Mouse (Mus musculus): ENCODE measurements around the gene Ahcyl2. TPM values are rescaled to one million over a fixed set of nuclear protein-coding genes. Genes with fewer than 3 reads are reported as not detected.

The Ahcyl2 gene
- polyA plus RNA-seq, 1 experiment from 2014 or later, result 7.8 TPM

DNA sequence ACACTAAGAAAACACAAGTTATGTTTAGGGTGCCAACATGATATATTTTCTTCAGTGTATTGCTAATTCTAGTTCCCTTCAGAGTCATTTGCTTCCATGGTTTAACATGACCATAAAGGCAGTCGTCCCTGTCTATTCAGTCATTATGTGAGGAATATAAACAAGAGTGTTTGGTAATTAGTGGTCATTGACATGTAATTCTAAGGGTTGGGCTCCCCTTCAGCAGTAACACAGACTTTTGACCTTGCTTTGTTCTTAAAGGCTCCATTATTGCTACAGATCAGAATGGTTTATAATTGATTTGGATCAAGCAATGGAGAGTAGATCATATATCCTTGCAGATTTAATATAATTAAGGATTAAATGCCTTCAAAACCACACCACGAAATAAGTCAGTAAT, 82.9 kb downstream of the Ahcyl2 start:
- H3K27ac ChIP-seq (ENCODE audit: low read length), result no peak overlapping the region
- H3K4me1 ChIP-seq (ENCODE audit: control insufficient read depth, insufficient read depth, low read length), result peaks cover 6% of the 10 kb centered on the region
- no peak overlapping the region for H3K4me3 ChIP-seq (ENCODE audit: low read length)
- H3K36me3 ChIP-seq (ENCODE audit: control insufficient read depth, insufficient read depth), result no peaks in the 10 kb centered on the region
- WGBS, result 75% methylated on average over 2 of the region's 2 CpGs
- H3K9ac ChIP-seq (ENCODE audit: low read length), result no peak overlapping the region
- H3K9me3 ChIP-seq (replicated peaks; ENCODE audit: control insufficient read depth, low read length), result no peaks in the 10 kb centered on the region
- H3K4me2 ChIP-seq (ENCODE audit: low read depth, low read length), result no peak overlapping the region
- no peaks in the 10 kb centered on the region for H3K27me3 ChIP-seq (ENCODE audit: control insufficient read depth, insufficient read depth, low read length)
- no peak for ATAC-seq (replicated peaks; ENCODE audit: extremely low read depth, insufficient read depth, low FRiP score)

DNA sequence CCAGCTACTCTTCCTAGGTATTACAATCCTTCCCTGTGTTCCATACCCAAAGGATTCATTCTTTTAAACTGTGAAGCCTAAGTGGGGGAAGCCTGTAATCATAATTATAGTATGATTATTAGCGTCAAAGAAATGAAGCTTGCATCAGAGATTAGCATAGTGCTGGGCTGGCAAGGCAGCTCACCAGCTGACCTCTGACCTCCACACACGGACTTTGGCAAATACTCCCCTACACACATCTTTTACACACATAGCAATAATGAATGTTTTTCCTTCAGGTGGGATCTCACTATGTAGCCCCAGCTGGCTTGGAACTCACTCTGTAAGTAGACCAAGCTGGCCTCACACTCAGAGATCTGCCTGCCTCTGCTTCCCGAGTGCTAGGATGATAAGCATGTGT, 84.1 kb downstream of the Ahcyl2 start:
- Histone ChIP-seq H3K4me2 (ENCODE audit: low read depth, low read length) (no peak overlapping the region), H3K9me3 (replicated peaks; ENCODE audit: control insufficient read depth, low read length) (no peaks in the 10 kb centered on the region), H3K27me3 (ENCODE audit: control insufficient read depth, insufficient read depth, low read length) (no peaks in the 10 kb centered on the region), H3K4me1 (ENCODE audit: control insufficient read depth, insufficient read depth, low read length) (peaks cover 6% of the 10 kb centered on the region), H3K9ac (ENCODE audit: low read length) (no peak overlapping the region), H3K36me3 (ENCODE audit: control insufficient read depth, insufficient read depth) (no peaks in the 10 kb centered on the region), H3K4me3 (ENCODE audit: low read length) (no peak overlapping the region), H3K27ac (ENCODE audit: low read length) (no peak overlapping the region)
- no peak for ATAC-seq (replicated peaks; ENCODE audit: extremely low read depth, insufficient read depth, low FRiP score)
- WGBS, result 87% methylated on average over 3 of the region's 3 CpGs

- peak; percentile 64 for ATAC-seq (replicated peaks; ENCODE audit: extremely low read depth, insufficient read depth, low FRiP score)
- H3K9ac ChIP-seq (ENCODE audit: low read length), result peak overlapping the region; percentile 63
- 21% methylated on average over 12 of the region's 12 CpGs for WGBS
- peaks cover 7% of the 10 kb centered on the region for H3K4me1 ChIP-seq (ENCODE audit: control insufficient read depth, insufficient read depth, low read length)
- H3K27ac ChIP-seq (ENCODE audit: low read length), result no peak overlapping the region
- H3K4me3 ChIP-seq (ENCODE audit: low read length), result peak overlapping the region; percentile 37
- H3K4me2 ChIP-seq (ENCODE audit: low read depth, low read length), result peak overlapping the region; percentile 61
- no peaks in the 10 kb centered on the region for H3K36me3 ChIP-seq (ENCODE audit: control insufficient read depth, insufficient read depth)
- H3K9me3 ChIP-seq (replicated peaks; ENCODE audit: control insufficient read depth, low read length), result no peaks in the 10 kb centered on the region
- H3K27me3 ChIP-seq (ENCODE audit: control insufficient read depth, insufficient read depth, low read length), result no peaks in the 10 kb centered on the region
Observed at GRCm38 (mm10) chr6:29853213-29853899, 85.5 kb downstream of the Ahcyl2 start.

GRCm38 (mm10) chr6:29853900-29854390, 86.1 kb downstream of the Ahcyl2 start:
- no peak overlapping the region for H3K4me3 ChIP-seq (ENCODE audit: low read length)

DNA sequence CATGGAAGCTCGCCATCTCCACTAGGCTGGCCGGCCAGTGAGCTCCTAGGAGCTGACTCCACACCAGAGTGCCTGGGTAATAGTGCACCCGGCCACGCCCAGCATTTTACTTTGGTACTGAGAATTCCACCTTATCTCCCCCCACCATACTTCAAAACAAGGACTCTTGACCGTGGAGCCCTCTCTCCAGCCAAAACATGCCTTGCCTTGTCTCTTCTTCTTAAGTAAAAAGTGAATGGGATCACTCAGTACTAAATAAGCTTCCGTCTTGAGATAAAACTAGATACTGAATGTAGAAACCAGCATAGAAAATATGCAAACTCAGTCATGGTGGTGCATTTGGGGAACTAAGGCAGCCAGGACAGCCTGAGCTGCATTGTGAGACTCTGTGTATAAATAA, 90.8 kb downstream of the Ahcyl2 start:
- no peak overlapping the region for H3K9ac ChIP-seq (ENCODE audit: low read length)
- no peaks in the 10 kb centered on the region for H3K27me3 ChIP-seq (ENCODE audit: control insufficient read depth, insufficient read depth, low read length)
- H3K27ac ChIP-seq (ENCODE audit: low read length), result no peak overlapping the region
- no peaks in the 10 kb centered on the region for H3K36me3 ChIP-seq (ENCODE audit: control insufficient read depth, insufficient read depth)
- no peak overlapping the region for H3K4me3 ChIP-seq (ENCODE audit: low read length)
- no peak overlapping the region for H3K4me2 ChIP-seq (ENCODE audit: low read depth, low read length)
- ATAC-seq (replicated peaks; ENCODE audit: extremely low read depth, insufficient read depth, low FRiP score), result no peak
- H3K4me1 ChIP-seq (ENCODE audit: control insufficient read depth, insufficient read depth, low read length), result peaks cover 8% of the 10 kb centered on the region
- 40% methylated on average over 6 of the region's 6 CpGs for WGBS
- H3K9me3 ChIP-seq (replicated peaks; ENCODE audit: control insufficient read depth, low read length), result no peaks in the 10 kb centered on the region

More at GRCm38 (mm10) chr6:29853900-29854390, 86.1 kb downstream of the Ahcyl2 start:
- Histone ChIP-seq H3K27ac (ENCODE audit: low read length) (no peak overlapping the region), H3K27me3 (ENCODE audit: control insufficient read depth, insufficient read depth, low read length) (no peaks in the 10 kb centered on the region), H3K4me2 (ENCODE audit: low read depth, low read length) (peak overlapping the region; percentile 61; the same call in 1 of the 2 replicates), H3K4me1 (ENCODE audit: control insufficient read depth, insufficient read depth, low read length) (peaks cover 13% of the 10 kb centered on the region), H3K9me3 (replicated peaks; ENCODE audit: control insufficient read depth, low read length) (no peaks in the 10 kb centered on the region), H3K9ac (ENCODE audit: low read length) (no peak overlapping the region; the same call in 1 of the 2 replicates), H3K36me3 (ENCODE audit: control insufficient read depth, insufficient read depth) (no peaks in the 10 kb centered on the region)
- ATAC-seq (replicated peaks; ENCODE audit: extremely low read depth, insufficient read depth, low FRiP score), result no peak
- 85% methylated on average over 6 of the region's 6 CpGs for WGBS

DNA sequence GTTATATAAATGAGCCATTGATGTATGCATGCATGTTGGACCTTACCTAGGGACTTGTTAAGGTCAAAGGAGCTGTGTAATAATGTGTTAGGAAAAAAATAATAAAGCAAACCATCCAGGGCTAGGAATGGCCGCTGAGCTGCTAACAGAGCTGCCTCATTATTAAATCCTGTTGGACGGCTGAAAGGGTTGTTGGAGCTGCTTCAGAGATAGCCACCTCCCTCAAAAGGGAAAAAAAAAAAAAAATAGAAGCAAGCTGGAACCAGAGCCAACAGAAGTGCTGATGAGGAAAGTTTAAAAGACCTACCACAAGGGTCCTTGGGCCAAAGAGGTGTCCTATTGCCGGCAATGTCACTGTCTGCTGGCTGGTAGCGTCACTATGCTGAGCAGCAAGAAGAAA, 91.5 kb downstream of the Ahcyl2 start:
- Histone ChIP-seq H3K36me3 (ENCODE audit: control insufficient read depth, insufficient read depth) (no peaks in the 10 kb centered on the region), H3K4me1 (ENCODE audit: control insufficient read depth, insufficient read depth, low read length) (peaks cover 8% of the 10 kb centered on the region), H3K4me3 (ENCODE audit: low read length) (no peak overlapping the region), H3K4me2 (ENCODE audit: low read depth, low read length) (no peak overlapping the region), H3K9me3 (replicated peaks; ENCODE audit: control insufficient read depth, low read length) (no peaks in the 10 kb centered on the region), H3K9ac (ENCODE audit: low read length) (no peak overlapping the region), H3K27ac (ENCODE audit: low read length) (no peak overlapping the region; the same call in 1 of the 2 replicates), H3K27me3 (ENCODE audit: control insufficient read depth, insufficient read depth, low read length) (no peaks in the 10 kb centered on the region)
- no peak for ATAC-seq (replicated peaks; ENCODE audit: extremely low read depth, insufficient read depth, low FRiP score)
- WGBS, result 61% methylated on average over 4 of the region's 4 CpGs

GRCm38 (mm10) chr6:29860238-29860637, 92.4 kb downstream of the Ahcyl2 start:
- no peaks in the 10 kb centered on the region for H3K27me3 ChIP-seq (ENCODE audit: control insufficient read depth, insufficient read depth, low read length)
- H3K9ac ChIP-seq (ENCODE audit: low read length), result no peak overlapping the region
- H3K4me3 ChIP-seq (ENCODE audit: low read length), result no peak overlapping the region
- ATAC-seq (replicated peaks; ENCODE audit: extremely low read depth, insufficient read depth, low FRiP score), result peak; percentile 82
- no peak overlapping the region for H3K4me2 ChIP-seq (ENCODE audit: low read depth, low read length)
- no peaks in the 10 kb centered on the region for H3K36me3 ChIP-seq (ENCODE audit: control insufficient read depth, insufficient read depth)
- 54% methylated on average over 3 of the region's 3 CpGs for WGBS
- H3K9me3 ChIP-seq (replicated peaks; ENCODE audit: control insufficient read depth, low read length), result no peaks in the 10 kb centered on the region
- peaks cover 8% of the 10 kb centered on the region for H3K4me1 ChIP-seq (ENCODE audit: control insufficient read depth, insufficient read depth, low read length)
- no peak overlapping the region for H3K27ac ChIP-seq (ENCODE audit: low read length)

DNA sequence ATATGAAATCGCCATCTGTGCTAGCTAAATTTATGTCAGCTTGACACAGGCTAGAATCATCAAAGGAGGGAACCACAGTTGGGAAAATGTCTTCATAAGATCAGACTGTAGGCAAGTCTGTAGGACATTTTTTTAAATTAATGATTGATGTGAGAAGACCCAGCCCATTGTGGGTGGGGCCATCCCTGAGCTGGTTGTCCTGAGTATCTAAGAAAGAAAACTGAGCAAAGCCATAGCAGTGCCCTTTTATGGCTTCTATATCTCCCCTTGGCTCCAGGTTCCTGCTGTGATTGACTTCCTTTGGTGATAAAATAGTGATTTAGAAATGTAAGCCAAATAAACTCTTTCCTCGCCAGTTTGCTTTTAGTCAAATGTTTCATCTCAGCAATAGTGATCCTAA, 97.1 kb downstream of the Ahcyl2 start:
- Histone ChIP-seq H3K4me1 (ENCODE audit: control insufficient read depth, insufficient read depth, low read length) (peaks cover 6% of the 10 kb centered on the region), H3K9me3 (replicated peaks; ENCODE audit: control insufficient read depth, low read length) (no peaks in the 10 kb centered on the region), H3K36me3 (ENCODE audit: control insufficient read depth, insufficient read depth) (no peaks in the 10 kb centered on the region), H3K9ac (ENCODE audit: low read length) (no peak overlapping the region), H3K4me3 (ENCODE audit: low read length) (no peak overlapping the region), H3K4me2 (ENCODE audit: low read depth, low read length) (no peak overlapping the region), H3K27me3 (ENCODE audit: control insufficient read depth, insufficient read depth, low read length) (no peaks in the 10 kb centered on the region), H3K27ac (ENCODE audit: low read length) (no peak overlapping the region)
- ATAC-seq (replicated peaks; ENCODE audit: extremely low read depth, insufficient read depth, low FRiP score), result no peak
- 88% methylated on average over 2 of the region's 2 CpGs for WGBS

GRCm38 (mm10) chr6:29866935-29867724, 99.3 kb downstream of the Ahcyl2 start:
- Histone ChIP-seq H3K9me3 (replicated peaks; ENCODE audit: control insufficient read depth, low read length) (no peaks in the 10 kb centered on the region), H3K4me2 (ENCODE audit: low read depth, low read length) (no peak overlapping the region), H3K27me3 (ENCODE audit: control insufficient read depth, insufficient read depth, low read length) (no peaks in the 10 kb centered on the region), H3K36me3 (ENCODE audit: control insufficient read depth, insufficient read depth) (no peaks in the 10 kb centered on the region), H3K4me1 (ENCODE audit: control insufficient read depth, insufficient read depth, low read length) (peaks cover 6% of the 10 kb centered on the region), H3K9ac (ENCODE audit: low read length) (no peak overlapping the region), H3K27ac (ENCODE audit: low read length) (peak overlapping the region; percentile 92), H3K4me3 (ENCODE audit: low read length) (no peak overlapping the region)
- ATAC-seq (replicated peaks; ENCODE audit: extremely low read depth, insufficient read depth, low FRiP score), result peak; percentile 87; the same call in 1 of the 2 replicates
- 59% methylated on average over 9 of the region's 9 CpGs for WGBS

Measured in heart, embryonic 16.5 days (tissue).